Mouse (Mus musculus) effector memory CD4-positive, alpha-beta T cell, adult 5 months (primary cell): Measurements from ENCODE around the gene Clec4g. TPM values are rescaled to one million over a fixed set of nuclear protein-coding genes. Genes with fewer than 3 reads are reported as not detected.

Experiments
- polyA plus RNA-seq: library from polyadenylated mRNA; unstranded; fragments of 100-300 nt; shearing (Covaris generic); gene quantifications from one replicate; pipeline ENCODE4 v1.2.1, GENCODE M21; 2017

The Clec4g gene
- not detected for polyA plus RNA-seq

GRCm38 (mm10) chr8:3720551-3720950, at the start of gene Clec4g:
TSS of gene Clec4g (minus strand) at chr8:3720651.

GRCm38 (mm10) chr8:3748761-3749160, 28.3 kb upstream of the Clec4g start, which contains the start of gene Cd209a:
TSS of gene Cd209a (minus strand) at chr8:3748984.

DNA sequence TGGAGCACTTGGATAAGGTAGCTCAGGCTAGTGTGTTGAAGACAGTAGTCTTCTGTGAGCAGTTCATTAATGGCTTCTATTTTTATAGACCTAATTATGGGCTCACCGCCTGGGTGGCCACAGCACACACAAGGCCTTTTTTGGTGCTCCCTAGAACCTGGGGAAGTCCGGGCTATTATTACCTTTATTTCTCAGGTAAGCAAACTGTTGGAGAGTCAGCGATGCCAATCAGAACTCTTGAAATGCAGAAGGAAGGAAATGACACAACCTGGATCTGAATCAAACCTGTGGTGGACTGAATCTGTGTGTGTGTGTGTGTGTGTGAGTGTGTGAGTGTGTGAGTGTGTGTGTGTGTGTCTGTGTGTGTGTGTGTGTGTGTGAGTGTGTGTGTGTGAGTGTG, 26.3 kb downstream of the Clec4g start, which contains the start of gene Fcer2a:
Fcer2a (minus strand) TSS at position 55 of the 400 bp plus-strand sequence.

DNA sequence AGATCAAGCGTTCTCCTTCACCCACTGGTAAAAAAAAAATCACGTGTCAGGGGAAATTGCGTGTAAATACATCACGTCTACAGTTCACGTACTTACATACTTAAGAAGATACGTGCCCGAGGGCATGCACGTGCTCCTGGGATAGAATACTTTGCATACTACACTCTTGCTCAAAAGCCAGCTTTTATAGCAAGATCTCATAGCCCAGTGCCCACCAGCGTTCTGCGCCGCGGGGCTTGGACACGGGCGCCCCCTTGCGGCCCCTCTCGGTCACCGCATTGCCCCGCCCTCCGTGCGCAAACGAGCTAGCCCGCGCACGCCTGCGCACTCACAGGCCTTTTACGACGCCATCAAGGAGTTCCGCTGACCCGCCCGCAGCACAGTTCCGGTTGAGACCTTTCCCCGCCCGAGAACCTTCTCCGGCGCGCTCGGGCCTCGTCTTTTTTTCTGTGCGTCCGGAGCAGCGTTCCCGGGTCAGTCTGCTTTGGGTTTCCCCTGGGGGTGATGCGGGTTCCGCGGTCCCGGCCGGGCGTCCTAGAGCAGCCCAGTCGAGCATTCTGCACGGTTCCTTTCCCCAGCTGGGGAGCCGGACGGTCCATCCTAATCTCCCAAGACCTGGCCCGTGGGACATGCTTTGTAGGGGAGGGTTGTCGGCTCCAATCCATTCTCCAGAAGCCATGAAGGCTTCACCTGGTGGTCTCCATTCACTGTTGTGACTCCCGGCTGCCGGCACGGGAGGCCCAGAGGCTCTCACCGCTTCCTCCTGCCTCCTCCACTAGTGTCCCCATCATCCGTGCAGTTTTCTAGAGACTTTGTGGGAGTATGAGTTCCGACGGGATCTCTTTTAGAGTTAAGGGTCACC, 44.1 kb downstream of the Clec4g start, which contains the start of gene Trappc5:
Trappc5 (plus strand) TSS at position 169 of the 862 bp plus-strand sequence.

DNA sequence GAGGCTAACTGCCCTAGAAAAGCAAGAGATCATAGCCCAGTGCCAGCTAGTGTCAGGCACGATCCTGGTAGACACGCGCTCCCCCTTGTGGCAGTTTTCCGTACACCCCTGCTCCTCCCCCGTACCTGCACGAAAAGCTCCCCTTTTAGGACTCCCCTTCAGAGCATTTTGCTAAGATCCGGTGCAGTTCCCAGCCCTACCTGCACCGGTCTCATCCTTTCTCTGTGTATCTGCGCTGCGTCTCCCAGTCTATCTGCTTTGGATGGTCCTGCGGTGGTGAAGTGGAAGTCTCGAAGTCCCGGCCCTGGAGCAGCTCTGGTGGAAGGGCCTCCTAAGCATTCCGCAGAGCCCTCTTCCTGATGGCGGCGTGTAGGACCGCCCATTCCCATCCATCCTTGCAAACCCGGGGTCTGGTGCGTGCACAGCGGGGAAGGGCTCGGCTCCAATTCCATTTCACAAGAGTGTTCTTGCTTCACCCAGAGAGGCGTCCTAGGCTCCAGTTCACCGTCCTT, 48.4 kb downstream of the Clec4g start, which contains the start of gene Fcor:
Fcor (minus strand) TSS at position 383 of the 512 bp plus-strand sequence.

GRCm38 (mm10) chr8:3665507-3665906, 54.9 kb downstream of the Clec4g start, which contains the start of gene Mcemp1:
TSS of gene Mcemp1 (plus strand) at chr8:3665754.

Other genes with a start within 250 kb of the Clec4g start
- not detected for gene Tex45, start 249.8 kb downstream of the Clec4g start, polyA plus RNA-seq
- 1.9 TPM for gene Zfp358, start 227.5 kb downstream of the Clec4g start, polyA plus RNA-seq
- 87.3 TPM for gene Mcoln1, start 220.2 kb downstream of the Clec4g start, polyA plus RNA-seq
- 29.0 TPM for gene Pnpla6, start 205.3 kb downstream of the Clec4g start, polyA plus RNA-seq
- gene C330021F23Rik, start 152.7 kb downstream of the Clec4g start, polyA plus RNA-seq, result not detected
- 0.44 TPM for gene Camsap3, start 133.4 kb downstream of the Clec4g start, polyA plus RNA-seq
- 102 TPM for gene Xab2, start 99.3 kb downstream of the Clec4g start, polyA plus RNA-seq
- gene Pet100, start 99.1 kb downstream of the Clec4g start, polyA plus RNA-seq, result 68.8 TPM
- not detected for gene Pcp2, start 95.1 kb downstream of the Clec4g start, polyA plus RNA-seq
- 160 TPM for gene Stxbp2, start 89.7 kb downstream of the Clec4g start, polyA plus RNA-seq
- gene Retn, start 64.9 kb downstream of the Clec4g start, polyA plus RNA-seq, result not detected
- gene Mcemp1, start 54.9 kb downstream of the Clec4g start, polyA plus RNA-seq, result not detected
- gene Fcor, start 48.3 kb downstream of the Clec4g start, polyA plus RNA-seq, result not detected
- gene Trappc5, start 44.4 kb downstream of the Clec4g start, polyA plus RNA-seq, result 17.5 TPM
- gene Fcer2a, start 26.5 kb downstream of the Clec4g start, polyA plus RNA-seq, result not detected
- gene Cd209a, start 28.3 kb upstream of the Clec4g start, polyA plus RNA-seq, result 0.34 TPM
- not detected for gene Cd209e, start 133.7 kb upstream of the Clec4g start, polyA plus RNA-seq
- gene Cd209d, start 157.9 kb upstream of the Clec4g start, polyA plus RNA-seq, result not detected
- gene Cd209b, start 206.2 kb upstream of the Clec4g start, polyA plus RNA-seq, result not detected
- 1.3 TPM for gene Cd209c, start 234.1 kb upstream of the Clec4g start, polyA plus RNA-seq